Mouse (Mus musculus): ENCODE data around the gene Fam166b. TPM values are rescaled to one million over a fixed set of nuclear protein-coding genes. Genes with fewer than 3 reads are reported as not detected.

Fam166b gene
- not detected for total RNA-seq (2023)

DNA sequence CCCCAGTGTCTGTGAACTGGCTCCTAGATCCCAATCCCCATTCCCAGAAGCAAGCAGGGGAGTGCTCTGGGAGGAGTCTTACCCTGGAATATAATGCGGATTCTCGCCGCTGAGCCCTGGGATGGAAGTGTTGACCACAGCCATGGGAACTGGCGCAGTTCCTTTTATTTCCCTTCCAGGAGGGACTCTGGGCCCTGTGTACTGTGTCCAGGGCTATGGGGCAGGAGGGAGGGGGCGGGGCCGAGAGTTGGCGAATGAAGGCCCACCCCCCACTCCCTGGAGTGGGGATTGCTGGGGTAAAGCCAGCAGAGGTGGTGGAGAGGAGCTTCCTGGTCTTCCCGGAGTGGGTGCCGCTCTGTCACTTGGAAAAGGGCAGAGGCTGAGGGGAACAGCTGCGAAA is at the start of gene Fam166b:
TSS of gene Fam166b (minus strand) at position 189 of the 400 bp plus-strand sequence.

DNA sequence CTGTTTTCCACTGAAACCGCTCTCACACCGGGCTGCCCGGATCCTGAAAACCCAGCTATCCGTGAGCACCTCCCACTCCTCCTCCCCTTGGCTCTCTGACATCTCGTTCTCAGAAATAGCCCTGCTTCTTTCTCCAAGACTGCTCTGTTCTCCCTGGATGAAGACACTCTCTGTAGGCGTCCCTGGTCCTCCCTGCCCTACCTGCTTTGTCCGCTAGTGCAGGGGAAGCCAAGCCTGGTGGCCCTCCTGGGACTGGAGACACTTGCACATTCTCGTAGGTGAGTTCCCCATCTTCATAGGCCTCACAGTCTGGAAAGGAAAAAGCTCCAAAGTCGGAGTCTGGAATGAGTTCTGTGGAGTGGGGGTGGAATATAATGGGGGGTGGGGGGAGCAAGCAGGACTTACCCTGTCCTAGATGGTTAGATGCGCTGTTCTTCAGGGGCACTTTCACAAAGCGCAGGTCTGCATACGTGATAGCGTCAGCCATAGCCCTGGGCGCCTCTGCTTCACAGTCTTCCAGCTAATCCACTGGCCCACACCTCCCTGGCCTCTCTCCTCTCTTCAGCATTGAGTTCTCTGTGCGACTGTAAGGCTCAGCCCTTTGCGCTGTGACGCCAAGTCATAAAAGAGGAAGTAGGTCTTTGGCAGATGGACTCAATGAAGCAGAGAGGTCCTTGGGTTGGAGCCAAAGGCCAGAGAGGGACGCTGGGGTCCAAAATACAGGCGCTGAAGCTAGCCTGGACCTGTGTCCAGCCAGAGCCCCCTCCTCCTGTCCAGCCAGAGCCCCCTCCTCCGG is 25.3 kb upstream of the Fam166b start, which contains the start of gene Cd72:
TSS of gene Cd72 (minus strand) at position 588 of the 796 bp plus-strand sequence.

DNA sequence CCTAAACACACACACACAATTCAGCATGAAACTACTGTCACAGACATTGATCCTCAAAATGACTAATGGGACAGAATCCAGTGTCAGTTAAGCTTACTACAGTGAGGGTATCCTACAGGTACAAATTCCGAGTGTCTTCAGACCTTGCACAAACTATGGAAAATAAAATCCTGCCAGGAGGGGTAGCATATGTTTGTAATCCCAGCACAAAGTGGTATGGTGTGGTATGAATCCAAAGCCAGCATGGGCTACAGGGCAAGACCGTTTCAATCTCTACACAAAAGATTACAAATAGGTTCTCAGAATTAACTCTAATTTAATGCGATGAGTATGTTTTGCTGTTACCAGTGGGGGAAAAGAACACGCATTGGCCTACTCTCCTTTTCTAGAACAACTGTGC is 12.7 kb upstream of the Fam166b start, which contains the start of gene Tesk1:
TSS of gene Tesk1 (plus strand) at position 301 of the 400 bp plus-strand sequence.

DNA sequence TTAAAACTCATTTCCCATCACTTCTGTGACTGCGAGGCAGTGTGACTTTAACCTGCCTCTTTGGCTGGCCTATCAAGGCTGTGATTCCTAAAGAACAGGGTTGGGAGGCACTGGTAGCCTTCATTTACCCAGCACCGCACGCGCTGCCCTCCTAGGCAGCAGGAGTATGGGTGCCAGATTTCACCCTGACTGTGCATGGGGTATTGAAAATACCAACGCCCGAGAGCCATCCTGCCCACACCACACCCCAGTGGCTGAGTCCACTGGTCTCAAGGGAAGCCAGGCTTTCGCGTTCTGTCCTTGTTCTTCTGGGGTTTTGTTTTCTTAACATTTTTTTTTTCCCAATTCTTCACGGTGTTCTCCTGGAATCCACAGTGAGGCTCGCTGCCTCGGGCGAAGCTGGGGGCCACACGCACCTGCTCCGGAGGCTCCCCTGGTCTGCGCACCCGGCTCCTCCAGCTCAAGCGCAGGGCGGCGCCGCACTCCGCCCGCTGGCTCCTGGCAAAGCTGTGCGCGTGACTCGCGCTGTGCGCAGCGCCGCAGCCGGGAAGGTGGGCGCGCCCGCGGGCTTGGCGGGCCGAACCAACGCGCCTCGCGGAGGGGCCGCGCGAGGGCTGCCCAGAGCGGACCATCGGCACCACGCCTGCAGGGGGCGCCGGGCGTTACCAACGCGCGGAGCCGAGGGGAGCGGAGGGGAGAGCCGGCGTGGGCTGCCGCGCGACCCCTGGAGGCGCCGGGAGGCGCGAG is 47.4 kb downstream of the Fam166b start, which contains the start of gene Rusc2:
TSS of gene Rusc2 (plus strand) at position 572 of the 747 bp plus-strand sequence.

Other genes starting within 250 kb of the Fam166b start
- under 1 TPM in 1 of 2 experiments, not detected in 1; 0.34 TPM for gene Atp8b5, start 162.0 kb downstream of the Fam166b start, total RNA-seq (2023)
- gene Rusc2, start 47.2 kb downstream of the Fam166b start, total RNA-seq (2023) = 1 to 10 TPM; 8.8 to 9.9 TPM
- 10 to 100 TPM; 37.3 to 37.8 TPM for gene Tesk1, start 12.8 kb upstream of the Fam166b start, total RNA-seq (2023)
- 10 to 100 TPM in 1 of 2 experiments, 1 to 10 TPM in 1; 8.2 to 10.6 TPM for gene Cd72, start 25.5 kb upstream of the Fam166b start, total RNA-seq (2023)
- gene Sit1, start 54.6 kb upstream of the Fam166b start, total RNA-seq (2023) = not detected
- gene Ccdc107, start 63.8 kb upstream of the Fam166b start, total RNA-seq (2023) = 10 to 100 TPM; 10.6 to 11.3 TPM
- gene Arhgef39, start 70.6 kb upstream of the Fam166b start, total RNA-seq (2023) = 1 to 10 TPM; 2.5 to 2.6 TPM
- gene Car9, start 77.8 kb upstream of the Fam166b start, total RNA-seq (2023) = 1 to 10 TPM; 2.2 to 5.1 TPM
- under 1 TPM; 0.36 to 0.58 TPM for gene Tpm2, start 94.6 kb upstream of the Fam166b start, total RNA-seq (2023)
- 100 to 1,000 TPM in 1 of 2 experiments, 10 to 100 TPM in 1; 69.0 to 105 TPM for gene Creb3, start 133.2 kb upstream of the Fam166b start, total RNA-seq (2023)
- gene Tln1, start 133.6 kb upstream of the Fam166b start, total RNA-seq (2023) = 100 to 1,000 TPM; 825 to 900 TPM
- gene Rgp1, start 149.6 kb upstream of the Fam166b start, total RNA-seq (2023) = 10 to 100 TPM; 27.9 to 30.9 TPM
- 10 to 100 TPM; 25.2 to 34.6 TPM for gene Gba2, start 149.7 kb upstream of the Fam166b start, total RNA-seq (2023)
- not detected for gene Msmp, start 155.4 kb upstream of the Fam166b start, total RNA-seq (2023)
- gene Npr2, start 202.8 kb upstream of the Fam166b start, total RNA-seq (2023) = under 1 TPM in 1 of 2 experiments, not detected in 1; 0.39 TPM
- not detected for gene Spag8, start 224.5 kb upstream of the Fam166b start, total RNA-seq (2023)
- 10 to 100 TPM; 13.7 to 14.6 TPM for gene Hint2, start 227.3 kb upstream of the Fam166b start, total RNA-seq (2023)
- 1 to 10 TPM; 1.9 to 2.2 TPM for gene Tmem8b, start 239.8 kb upstream of the Fam166b start, total RNA-seq (2023)
- gene Fam221b, start 240.0 kb upstream of the Fam166b start, total RNA-seq (2023) = under 1 TPM in 1 of 2 experiments, not detected in 1; 0.13 TPM